Mouse (Mus musculus): ENCODE results near the gene Gm9970. TPM values are rescaled to one million over a fixed set of nuclear protein-coding genes. Genes with fewer than 3 reads are reported as not detected.

Gm9970 gene
- polyA plus RNA-seq, 1 experiment from 2014 or later: 0.37 TPM

- Histone ChIP-seq H3K4me2 (no peak overlapping the region), H3K36me3 (ENCODE audit: insufficient read depth) (no peaks in the 10 kb centered on the region), H3K4me3 (ENCODE audit: low read depth, low read length) (no peak overlapping the region), H3K9ac (no peak overlapping the region), H3K27me3 (ENCODE audit: insufficient read depth, low read length) (no peaks in the 10 kb centered on the region), H3K9me3 (ENCODE audit: low read depth, low read length) (no peaks in the 10 kb centered on the region), H3K4me1 (ENCODE audit: insufficient read depth) (peaks cover 4% of the 10 kb centered on the region; the same call in 1 of the 2 replicates), H3K27ac (ENCODE audit: low read depth) (no peak overlapping the region)
- no peak for TF ChIP-seq CTCF (IDR thresholded peaks at IDR 0.05; ENCODE audit: low read depth)
- DNase-seq (no peak), ATAC-seq (ENCODE audit: insufficient read depth) (no peak)
- 92% methylated on average over 9 of the region's 9 CpGs for WGBS
Measured at GRCm38 (mm10) chr5:31222696-31223095, 18.3 kb downstream of the Gm9970 start.

DNA sequence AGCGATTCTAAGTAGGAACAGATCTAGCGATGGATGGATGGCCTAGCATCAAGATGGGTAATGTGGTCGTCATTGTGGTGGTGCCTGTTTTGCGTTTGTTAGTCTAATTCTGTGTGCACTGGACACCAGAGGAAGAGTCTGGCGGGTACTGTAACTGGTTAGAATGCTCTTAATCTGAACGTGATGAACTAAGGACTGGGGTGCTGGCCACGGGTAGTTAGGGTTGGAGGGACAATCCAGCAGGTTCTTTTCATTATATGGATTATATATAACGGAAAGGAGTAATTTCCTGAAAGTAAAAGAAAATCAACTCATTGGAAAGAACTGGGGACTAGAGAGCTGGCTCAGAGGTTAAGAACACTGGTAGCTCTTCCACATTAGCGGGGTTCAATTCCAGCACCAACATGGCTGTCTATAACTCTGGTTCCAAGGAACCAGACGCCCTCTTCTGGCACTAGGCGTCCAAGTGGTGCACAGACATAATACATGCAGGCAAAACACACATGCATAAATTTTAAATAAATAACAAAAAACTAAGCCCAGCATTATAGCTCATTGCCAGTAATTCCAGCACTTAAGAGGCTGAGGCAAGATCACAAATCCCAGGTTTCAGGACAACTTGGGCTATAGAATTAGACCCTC lies 19.6 kb downstream of the Gm9970 start:
- peaks cover 4% of the 10 kb centered on the region; the same call in 1 of the 2 replicates for H3K4me1 ChIP-seq (ENCODE audit: insufficient read depth)
- ATAC-seq (ENCODE audit: insufficient read depth): no peak; the same call in 1 of the 2 replicates
- H3K4me3 ChIP-seq (ENCODE audit: low read depth, low read length): peak overlapping the region; percentile 84
- H3K36me3 ChIP-seq (ENCODE audit: insufficient read depth): no peaks in the 10 kb centered on the region
- 13% methylated on average over 11 of the region's 11 CpGs for WGBS
- no peaks in the 10 kb centered on the region for H3K9me3 ChIP-seq (ENCODE audit: low read depth, low read length)
- peak overlapping the region; percentile 64 for H3K4me2 ChIP-seq
- peak; percentile 86 for DNase-seq
- peak; percentile 59 for TF ChIP-seq CTCF (IDR thresholded peaks at IDR 0.05; ENCODE audit: low read depth)
- H3K27ac ChIP-seq (ENCODE audit: low read depth): peak overlapping the region; percentile 94
- no peaks in the 10 kb centered on the region for H3K27me3 ChIP-seq (ENCODE audit: insufficient read depth, low read length)
- peak overlapping the region; percentile 86 for H3K9ac ChIP-seq

DNA sequence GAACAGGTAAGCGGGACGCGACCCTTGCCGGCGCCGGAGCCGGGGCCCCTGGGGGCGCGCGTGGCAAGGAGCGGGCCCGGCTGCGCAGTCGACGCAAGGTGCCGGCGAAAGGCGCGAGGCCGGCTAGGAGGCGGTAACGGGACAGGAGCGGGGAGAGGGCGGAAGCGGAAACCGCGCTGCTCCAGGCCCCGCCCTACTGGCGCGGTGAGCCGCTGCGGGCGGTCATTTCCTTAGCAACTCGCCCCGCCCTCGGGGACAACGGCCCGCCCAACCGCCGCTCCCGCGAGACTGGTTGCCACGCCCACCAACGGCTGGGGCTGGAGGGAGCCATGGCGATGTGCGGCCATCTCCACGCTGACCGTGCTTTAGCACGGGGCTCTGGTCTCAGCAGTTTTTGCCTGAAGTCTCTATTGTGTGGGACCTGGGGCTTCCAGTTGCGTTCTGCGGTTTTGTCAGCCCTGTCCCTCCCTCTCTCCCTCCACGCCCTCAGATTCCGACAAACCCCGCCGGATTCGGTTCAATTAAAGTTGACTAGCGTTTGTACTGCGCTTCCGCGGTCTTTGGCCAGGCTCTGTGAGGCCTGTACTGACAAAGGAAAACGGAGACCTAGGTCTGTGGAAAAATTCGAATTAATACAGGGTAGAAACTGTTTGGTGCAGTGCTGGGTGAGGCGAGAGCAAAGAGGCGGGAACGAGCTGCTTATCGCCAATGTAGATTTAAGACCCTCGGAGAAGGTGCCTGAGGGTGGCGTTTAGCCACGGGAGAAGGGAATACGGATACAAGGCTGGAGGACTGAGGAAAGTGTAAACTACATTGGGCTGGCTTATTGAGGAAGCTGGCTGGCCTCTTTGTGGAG lies 20.4 kb downstream of the Gm9970 start, which contains the start of gene Ppm1g:
TSS of gene Ppm1g (minus strand) at position 240 of the 856 bp plus-strand sequence.
- H3K9ac ChIP-seq: peak within 1 kb of the TSS; percentile 86
- no peaks in the 10 kb centered on the region for H3K27me3 ChIP-seq (ENCODE audit: insufficient read depth, low read length)
- H3K4me2 ChIP-seq: peak within 1 kb of the TSS; percentile 64
- H3K36me3 ChIP-seq (ENCODE audit: insufficient read depth): no peaks in the 10 kb centered on the region
- H3K4me3 ChIP-seq (ENCODE audit: low read depth, low read length): peak within 1 kb of the TSS; percentile 84
- DNase-seq: peak; percentile 99
- H3K4me1 ChIP-seq (ENCODE audit: insufficient read depth): peaks cover 4% of the 10 kb centered on the region; the same call in 1 of the 2 replicates
- H3K27ac ChIP-seq (ENCODE audit: low read depth): peak within 1 kb of the TSS; percentile 94
- H3K9me3 ChIP-seq (ENCODE audit: low read depth, low read length): no peaks in the 10 kb centered on the region
- under 1% methylated on average over 70 of the region's 70 CpGs for WGBS
- peak; percentile 96 for ATAC-seq (ENCODE audit: insufficient read depth)
- no peak for TF ChIP-seq CTCF (IDR thresholded peaks at IDR 0.05; ENCODE audit: low read depth)

DNA sequence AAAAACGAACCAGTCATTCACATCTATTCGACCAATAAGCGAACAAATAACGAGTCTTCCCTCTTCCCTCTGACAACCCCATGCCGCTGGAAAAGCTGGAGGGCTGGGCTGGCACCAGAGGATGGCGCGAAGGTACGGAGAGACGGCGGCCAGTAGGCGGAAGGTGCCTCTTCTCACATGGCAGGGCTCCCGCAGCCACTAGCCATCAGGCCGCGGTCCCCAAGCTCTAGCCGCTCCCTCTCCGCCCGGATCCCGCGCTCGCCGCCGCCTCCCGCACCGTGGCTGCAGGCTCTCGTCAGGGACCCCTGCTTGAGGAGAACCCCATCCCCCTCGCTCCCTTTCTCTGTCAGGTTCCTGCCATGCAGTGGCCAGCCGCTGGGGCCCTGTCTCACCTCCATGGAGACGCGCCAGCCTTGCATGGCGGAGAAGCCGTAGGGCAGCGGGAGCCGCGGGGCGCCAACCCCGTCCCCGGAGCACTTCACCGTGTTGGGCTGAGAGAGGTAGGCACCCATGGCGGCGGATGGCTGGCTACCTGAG lies 21.1 kb downstream of the Gm9970 start:
- TF ChIP-seq CTCF (IDR thresholded peaks at IDR 0.05; ENCODE audit: low read depth): no peak; the same call in 1 of the 2 replicates
- Histone ChIP-seq H3K4me3 (ENCODE audit: low read depth, low read length) (peak overlapping the region; percentile 84), H3K9ac (peak overlapping the region; percentile 86), H3K36me3 (ENCODE audit: insufficient read depth) (no peaks in the 10 kb centered on the region), H3K4me2 (peak overlapping the region; percentile 64), H3K4me1 (ENCODE audit: insufficient read depth) (peaks cover 4% of the 10 kb centered on the region; the same call in 1 of the 2 replicates), H3K27me3 (ENCODE audit: insufficient read depth, low read length) (no peaks in the 10 kb centered on the region), H3K27ac (ENCODE audit: low read depth) (peak overlapping the region; percentile 86), H3K9me3 (ENCODE audit: low read depth, low read length) (no peaks in the 10 kb centered on the region)
- DNase-seq (peak; percentile 50), ATAC-seq (ENCODE audit: insufficient read depth) (peak; percentile 68)
- under 1% methylated on average over 40 of the region's 40 CpGs for WGBS

DNA sequence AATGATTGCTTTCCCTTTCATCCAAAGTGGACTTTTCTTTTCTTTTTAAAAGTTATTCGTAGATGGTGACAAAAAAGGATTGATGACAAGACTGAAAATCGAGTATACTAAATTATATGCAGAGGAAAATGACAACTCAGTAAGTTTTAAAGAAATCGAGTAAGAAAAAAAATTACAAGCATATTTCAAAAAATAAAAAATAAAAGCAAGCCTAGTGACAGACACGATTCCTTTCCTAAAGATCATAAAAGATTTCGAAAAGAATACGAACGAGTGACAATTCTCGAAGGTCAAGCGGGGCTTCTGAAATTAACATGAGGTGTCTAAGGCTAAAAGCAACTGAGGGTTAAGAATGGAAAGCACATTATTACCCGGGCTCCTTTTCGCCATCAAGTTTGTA lies 21.6 kb downstream of the Gm9970 start:
- H3K27ac ChIP-seq (ENCODE audit: low read depth): peak overlapping the region; percentile 86
- no peak for ATAC-seq (ENCODE audit: insufficient read depth)
- no peaks in the 10 kb centered on the region for H3K36me3 ChIP-seq (ENCODE audit: insufficient read depth)
- TF ChIP-seq CTCF (IDR thresholded peaks at IDR 0.05; ENCODE audit: low read depth): no peak
- WGBS: 2% methylated on average over 11 of the region's 11 CpGs
- H3K9me3 ChIP-seq (ENCODE audit: low read depth, low read length): no peaks in the 10 kb centered on the region
- H3K4me3 ChIP-seq (ENCODE audit: low read depth, low read length): peak overlapping the region; percentile 84
- no peaks in the 10 kb centered on the region for H3K27me3 ChIP-seq (ENCODE audit: insufficient read depth, low read length)
- H3K4me2 ChIP-seq: peak overlapping the region; percentile 64
- H3K4me1 ChIP-seq (ENCODE audit: insufficient read depth): peaks cover 4% of the 10 kb centered on the region; the same call in 1 of the 2 replicates
- H3K9ac ChIP-seq: peak overlapping the region; percentile 86
- DNase-seq: no peak

GRCm38 (mm10) chr5:31219070-31219469 lies 22.0 kb downstream of the Gm9970 start:
- Histone ChIP-seq H3K27me3 (ENCODE audit: insufficient read depth, low read length) (no peaks in the 10 kb centered on the region), H3K9ac (no peak overlapping the region), H3K4me2 (peak overlapping the region; percentile 64), H3K4me3 (ENCODE audit: low read depth, low read length) (peak overlapping the region; percentile 84), H3K9me3 (ENCODE audit: low read depth, low read length) (no peaks in the 10 kb centered on the region), H3K36me3 (ENCODE audit: insufficient read depth) (no peaks in the 10 kb centered on the region), H3K4me1 (ENCODE audit: insufficient read depth) (peaks cover 4% of the 10 kb centered on the region; the same call in 1 of the 2 replicates), H3K27ac (ENCODE audit: low read depth) (no peak overlapping the region)
- ATAC-seq (ENCODE audit: insufficient read depth): no peak
- WGBS: 2% methylated on average over 2 of the region's 2 CpGs
- TF ChIP-seq CTCF (IDR thresholded peaks at IDR 0.05; ENCODE audit: low read depth): peak; percentile 55
- DNase-seq: peak; percentile 81
